Mouse (Mus musculus) monocyte, adult 5-6 weeks (primary cell): Measurements from ENCODE around the gene Map3k4. TPM values are rescaled to one million over a fixed set of nuclear protein-coding genes. Genes with fewer than 3 reads are reported as not detected.
"Not testable (repeated sequence)": the region's sequence is repeated elsewhere in the genome, so short reads cannot be mapped to it uniquely, and the experiment has no call there.

Source experiments
- ATAC-seq: fragments of 153-309, 156-312 bp; replicated peaks from 2 replicates; pipeline ENCODE4 v1.8.0; 2017; ENCODE audit warnings: mild to moderate bottlenecking; ENCODE audit not compliant: low TSS enrichment, insufficient number of reproducible peaks, severe bottlenecking, poor library complexity, low FRiP score
- total RNA-seq: library from RNA; stranded (forward); fragments of 200-1000, 200-491, 200-594 nt; gene quantifications from 3 replicates; pipeline ENCODE4 v1.2.3, GENCODE M21; 2017

Map3k4 gene
- total RNA-seq, 1 experiment from 2014 or later, result 22.8 TPM

- no peak for ATAC-seq
Measured at GRCm38 (mm10) chr17:12309493-12309892, 9.1 kb downstream of the Map3k4 start.

- ATAC-seq, result no peak
Measured at GRCm38 (mm10) chr17:12309059-12309458, 9.5 kb downstream of the Map3k4 start.

GRCm38 (mm10) chr17:12307251-12308135 is 11.1 kb downstream of the Map3k4 start:
- ATAC-seq, result peak; percentile 85

GRCm38 (mm10) chr17:12304658-12305057 is 13.9 kb downstream of the Map3k4 start:
- ATAC-seq, result no peak

- ATAC-seq, result peak; percentile 44; the same call in 1 of the 2 replicates
Measured at GRCm38 (mm10) chr17:12300896-12301706, 17.5 kb downstream of the Map3k4 start.

- no peak for ATAC-seq
Measured at GRCm38 (mm10) chr17:12300127-12300675, 18.4 kb downstream of the Map3k4 start.

GRCm38 (mm10) chr17:12299371-12299770 is 19.2 kb downstream of the Map3k4 start:
- ATAC-seq, result no peak

- no peak for ATAC-seq
Measured at GRCm38 (mm10) chr17:12297978-12298377, 20.6 kb downstream of the Map3k4 start.

GRCm38 (mm10) chr17:12297292-12297691 is 21.3 kb downstream of the Map3k4 start:
- ATAC-seq, result no peak

GRCm38 (mm10) chr17:12295926-12296325 is 22.7 kb downstream of the Map3k4 start:
- not testable (repeated sequence) for ATAC-seq

GRCm38 (mm10) chr17:12294424-12294823 is 24.2 kb downstream of the Map3k4 start:
- ATAC-seq, result no peak

- ATAC-seq, result no peak
Measured at GRCm38 (mm10) chr17:12293571-12293970, 25.0 kb downstream of the Map3k4 start.

GRCm38 (mm10) chr17:12292877-12293276 is 25.7 kb downstream of the Map3k4 start:
- ATAC-seq, result no peak

- no peak for ATAC-seq
Measured at GRCm38 (mm10) chr17:12292356-12292755, 26.2 kb downstream of the Map3k4 start.

GRCm38 (mm10) chr17:12291151-12291550 is 27.4 kb downstream of the Map3k4 start:
- ATAC-seq, result no peak

GRCm38 (mm10) chr17:12290735-12291134 is 27.9 kb downstream of the Map3k4 start:
- no peak for ATAC-seq

- ATAC-seq, result not testable (repeated sequence)
Measured at GRCm38 (mm10) chr17:12289836-12290235, 28.8 kb downstream of the Map3k4 start.

- ATAC-seq, result no peak
Measured at GRCm38 (mm10) chr17:12288871-12289270, 29.7 kb downstream of the Map3k4 start.

GRCm38 (mm10) chr17:12279810-12280209 is 38.8 kb downstream of the Map3k4 start:
- no peak for ATAC-seq
